ENCODE assay signal across 14 mouse cellular contexts in the genomic region with DNA sequence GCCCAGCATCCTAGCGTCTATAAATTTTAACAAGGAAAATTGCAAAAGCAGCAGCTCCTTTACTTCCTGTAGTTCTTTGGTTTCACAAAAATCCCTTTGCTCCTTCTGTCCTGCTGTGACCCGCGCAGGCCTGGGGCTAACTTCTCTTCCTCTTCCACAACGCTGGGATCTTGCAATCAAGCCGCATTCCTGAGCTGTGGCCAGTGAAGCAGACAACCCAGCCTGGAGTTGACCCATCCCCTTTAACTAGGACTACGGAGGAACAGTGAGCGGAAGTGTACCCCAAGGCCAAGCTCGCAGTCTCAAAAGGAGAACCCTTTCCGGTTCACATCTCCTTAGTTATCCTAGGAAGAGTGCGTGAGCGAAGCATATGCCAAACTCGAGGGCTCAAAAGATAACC. TPM values are rescaled to one million over a fixed set of nuclear protein-coding genes. Genes with fewer than 3 reads are reported as not detected.
DNase-seq lines count a peak whose midpoint lies in the region; ATAC-seq and TF ChIP-seq lines count a peak whose summit lies in the region.
"Had no signal": no experiment of that assay in that cellular context is flagged by ENCODE, and none has a peak within 500 bp of the region (broad histone marks: within the 10 kb centered on the region; RNA-seq: fewer than 3 reads in every experiment).

No protein-coding gene starts in this region.

- no peak for TF ChIP-seq CTCF in bone marrow, adult 2 months (IDR thresholded peaks at IDR 0.05; ENCODE audit: control insufficient read depth, insufficient read depth, low read length)
- no peak for TF ChIP-seq CTCF in intestine, postnatal 0 days (IDR thresholded peaks at IDR 0.05; ENCODE audit: low read depth)

- DNase-seq in kidney, postnatal 14 days, result peak; percentile 83
- DNase-seq in lung, postnatal 25 days (ENCODE audit: low spot score), result peak; percentile 39
- DNase-seq in gastrocnemius, adult 18-20 months (ENCODE audit: low spot score), result no peak
- no peak for DNase-seq in natural killer cell, adult 2 months (ENCODE audit: low spot score in 2 of 2)
- no peak for DNase-seq in gastrocnemius, postnatal 10 days
- DNase-seq: cerebellum, postnatal 36 days; right cerebral cortex, postnatal 25 days; thymus, postnatal 14 days had no signal

- peak; percentile 16 for ATAC-seq in intestine, postnatal 0 days
- no peak for ATAC-seq in forebrain, embryonic 16.5 days
- ATAC-seq: activated CD4-positive, CD25-positive, alpha-beta regulatory T cell, adult 4 months had no signal

- no peaks in the 10 kb centered on the region for H3K27me3 ChIP-seq in intestine, postnatal 0 days (replicated peaks; ENCODE audit: control insufficient read depth, insufficient read depth, low read length)
- no peaks in the 10 kb centered on the region for H3K27me3 ChIP-seq in forebrain, embryonic 16.5 days (replicated peaks; ENCODE audit: control insufficient read depth, insufficient read depth, low read length)
- H3K27me3 ChIP-seq: embryonic facial prominence, embryonic 13.5 days had no signal

- H3K36me3 ChIP-seq in intestine, postnatal 0 days (ENCODE audit: control insufficient read depth, insufficient read depth), result no peaks in the 10 kb centered on the region
- no peaks in the 10 kb centered on the region for H3K36me3 ChIP-seq in forebrain, embryonic 16.5 days (ENCODE audit: control insufficient read depth, insufficient read depth)
- H3K36me3 ChIP-seq: embryonic facial prominence, embryonic 13.5 days had no signal

- H3K4me3 ChIP-seq in bone marrow, adult 2 months (replicated peaks; ENCODE audit: control insufficient read depth, low read depth, low read length), result no peak overlapping the region
- H3K4me3 ChIP-seq in intestine, postnatal 0 days (ENCODE audit: low read depth, low read length), result no peak overlapping the region
- H3K4me3 ChIP-seq in forebrain, embryonic 16.5 days (replicated peaks; ENCODE audit: low read length), result no peak overlapping the region
- H3K4me3 ChIP-seq: embryonic facial prominence, embryonic 13.5 days had no signal

- H3K4me1 ChIP-seq in bone marrow, adult 2 months (ENCODE audit: control insufficient read depth, insufficient read depth, low read length), result peaks cover 3% of the 10 kb centered on the region; the same call in 1 of the 2 replicates
- 0 out of 2 replicates have a peak, but pooled peaks cover 4% of the 10 kb centered on the region for H3K4me1 ChIP-seq in intestine, postnatal 0 days (replicated peaks; ENCODE audit: control insufficient read depth, insufficient read depth, low read length)
- H3K4me1 ChIP-seq in forebrain, embryonic 16.5 days (replicated peaks; ENCODE audit: control insufficient read depth, insufficient read depth, low read length), result no peaks in the 10 kb centered on the region
- H3K4me1 ChIP-seq: embryonic facial prominence, embryonic 13.5 days had no signal

- peak overlapping the region; percentile 28 for H3K27ac ChIP-seq in bone marrow, adult 2 months (ENCODE audit: control insufficient read depth, insufficient read depth, low read depth, low read length, poor library complexity)
- peak overlapping the region; percentile 54 for H3K27ac ChIP-seq in intestine, postnatal 0 days (ENCODE audit: low read depth, low read length)
- no peak overlapping the region for H3K27ac ChIP-seq in forebrain, embryonic 16.5 days (ENCODE audit: low read length)
- H3K27ac ChIP-seq: embryonic facial prominence, embryonic 13.5 days had no signal

- H3K9ac ChIP-seq in intestine, postnatal 0 days (ENCODE audit: low read depth, low read length), result no peak overlapping the region
- no peak overlapping the region for H3K9ac ChIP-seq in forebrain, embryonic 16.5 days (replicated peaks; ENCODE audit: low read depth, low read length)
- H3K9ac ChIP-seq: embryonic facial prominence, embryonic 13.5 days had no signal

- WGBS in bone marrow, adult 2 months, result 44% methylated on average over 12 of the region's 12 CpGs
- 48% methylated on average over 12 of the region's 12 CpGs for WGBS in intestine, postnatal 0 days
- 83% methylated on average over 12 of the region's 12 CpGs for WGBS in forebrain, embryonic 16.5 days

- TF ChIP-seq POLR2A in bone marrow, adult 2 months (IDR thresholded peaks at IDR 0.05; ENCODE audit: borderline replicate concordance, control insufficient read depth, low read depth, low read length), result no peak

- H3K4me2 ChIP-seq in intestine, postnatal 0 days (replicated peaks; ENCODE audit: low read depth), result peak overlapping the region; percentile 41; the same call in 1 of the 2 replicates
- no peak overlapping the region for H3K4me2 ChIP-seq in forebrain, embryonic 16.5 days (ENCODE audit: low read length)
- H3K4me2 ChIP-seq: embryonic facial prominence, embryonic 13.5 days had no signal

- H3K9me3 ChIP-seq in intestine, postnatal 0 days (ENCODE audit: control insufficient read depth), result no peaks in the 10 kb centered on the region
- H3K9me3 ChIP-seq in forebrain, embryonic 16.5 days (ENCODE audit: control insufficient read depth, low read length), result no peaks in the 10 kb centered on the region
- H3K9me3 ChIP-seq: embryonic facial prominence, embryonic 13.5 days had no signal

RNA-seq across cellular contexts. Expression of a gene that starts 9.1 kb away (rescaled TPM):
- 55.3 and 57.2 TPM in 2 replicates for polyA plus RNA-seq in bone marrow, adult 2 months (2011; ENCODE audit: insufficient read depth, insufficient read length, low replicate concordance, missing spikeins)
- 37.2 and 41.1 TPM in 2 replicates for polyA plus RNA-seq in intestine, postnatal 0 days (2015; fragmentation: Nextera tagmentation; extraction: Ambion mirVana)
- total RNA-seq in gastrocnemius, adult 18-20 months (2021), result 1 to 10 TPM; 1.2 TPM
- polyA plus RNA-seq in forebrain, embryonic 16.5 days (2015; fragmentation: Nextera tagmentation; extraction: Ambion mirVana), result 1.1 and 1.4 TPM in 2 replicates
- total RNA-seq in gastrocnemius, postnatal 10 days (2021), result 1 to 10 TPM in 1 of 2 experiments, not detected in 1; 1.2 TPM

RNA-seq across cellular contexts. Expression of a gene that starts 9.2 kb away (rescaled TPM):
- 72.6 and 139 TPM in 2 replicates for polyA plus RNA-seq in bone marrow, adult 2 months (2011; ENCODE audit: insufficient read depth, insufficient read length, low replicate concordance, missing spikeins)
- polyA plus RNA-seq in intestine, postnatal 0 days (2015; fragmentation: Nextera tagmentation; extraction: Ambion mirVana), result 5.8 and 7.3 TPM in 2 replicates
- under 1 TPM; 0.37 to 0.50 TPM for total RNA-seq in gastrocnemius, adult 18-20 months (2021)
- 0.65 and 0.70 TPM in 2 replicates for polyA plus RNA-seq in forebrain, embryonic 16.5 days (2015; fragmentation: Nextera tagmentation; extraction: Ambion mirVana)
- total RNA-seq in gastrocnemius, postnatal 10 days (2021), result 1 to 10 TPM in 1 of 2 experiments, under 1 TPM in 1; 0.59 to 2.0 TPM
- polyA plus RNA-seq: C2C12 had no signal

RNA-seq across cellular contexts. Expression of a gene that starts 41.8 kb away (rescaled TPM):
- 7.3 and 8.7 TPM in 2 replicates for polyA plus RNA-seq in bone marrow, adult 2 months (2011; ENCODE audit: insufficient read depth, insufficient read length, low replicate concordance, missing spikeins)
- 77.1 and 88.6 TPM in 2 replicates for polyA plus RNA-seq in intestine, postnatal 0 days (2015; fragmentation: Nextera tagmentation; extraction: Ambion mirVana)
- total RNA-seq in gastrocnemius, adult 18-20 months (2021), result 1 to 10 TPM; 2.4 to 4.6 TPM
- polyA plus RNA-seq in forebrain, embryonic 16.5 days (2015; fragmentation: Nextera tagmentation; extraction: Ambion mirVana), result 2.4 and 3.3 TPM in 2 replicates
- total RNA-seq in gastrocnemius, postnatal 10 days (2021), result 1 to 10 TPM; 6.5 to 8.6 TPM
- polyA plus RNA-seq: activated CD4-positive, CD25-positive, alpha-beta regulatory T cell, adult 4 months had no signal

RNA-seq across cellular contexts. Expression of a gene that starts 50.6 kb away (rescaled TPM):
- 4.4 and 11.8 TPM in 2 replicates for polyA plus RNA-seq in bone marrow, adult 2 months (2011; ENCODE audit: insufficient read depth, insufficient read length, low replicate concordance, missing spikeins)
- polyA plus RNA-seq in intestine, postnatal 0 days (2015; fragmentation: Nextera tagmentation; extraction: Ambion mirVana), result 65.3 and 72.5 TPM in 2 replicates
- under 1 TPM in 1 of 2 experiments, not detected in 1; 0.12 TPM for total RNA-seq in gastrocnemius, adult 18-20 months (2021)
- polyA plus RNA-seq in forebrain, embryonic 16.5 days (2015; fragmentation: Nextera tagmentation; extraction: Ambion mirVana), result 0.34 and 0.39 TPM in 2 replicates
- 1 to 10 TPM in 1 of 2 experiments, under 1 TPM in 1; 0.23 to 1.6 TPM for total RNA-seq in gastrocnemius, postnatal 10 days (2021)

Comparison
In these comparisons a context has a peak if more than half of its experiments do, and no peak if none do; other contexts are left out.
1. DNase-seq: peak in kidney, postnatal 14 days (single experiment) and lung, postnatal 25 days (single experiment); none in gastrocnemius, adult 18-20 months (single experiment), natural killer cell, adult 2 months (0 of 2) and gastrocnemius, postnatal 10 days (single experiment).
2. RNA of a gene that starts 9.1 kb away (polyA plus RNA-seq): 55.3 to 57.2 TPM in bone marrow, adult 2 months and 37.2 to 41.1 TPM in intestine, postnatal 0 days; 1.1 to 1.4 TPM in forebrain, embryonic 16.5 days; every median in the first group is over 10 times any median in the second.